ENCODE assay signal across 8 mouse cellular contexts in the genomic region with DNA sequence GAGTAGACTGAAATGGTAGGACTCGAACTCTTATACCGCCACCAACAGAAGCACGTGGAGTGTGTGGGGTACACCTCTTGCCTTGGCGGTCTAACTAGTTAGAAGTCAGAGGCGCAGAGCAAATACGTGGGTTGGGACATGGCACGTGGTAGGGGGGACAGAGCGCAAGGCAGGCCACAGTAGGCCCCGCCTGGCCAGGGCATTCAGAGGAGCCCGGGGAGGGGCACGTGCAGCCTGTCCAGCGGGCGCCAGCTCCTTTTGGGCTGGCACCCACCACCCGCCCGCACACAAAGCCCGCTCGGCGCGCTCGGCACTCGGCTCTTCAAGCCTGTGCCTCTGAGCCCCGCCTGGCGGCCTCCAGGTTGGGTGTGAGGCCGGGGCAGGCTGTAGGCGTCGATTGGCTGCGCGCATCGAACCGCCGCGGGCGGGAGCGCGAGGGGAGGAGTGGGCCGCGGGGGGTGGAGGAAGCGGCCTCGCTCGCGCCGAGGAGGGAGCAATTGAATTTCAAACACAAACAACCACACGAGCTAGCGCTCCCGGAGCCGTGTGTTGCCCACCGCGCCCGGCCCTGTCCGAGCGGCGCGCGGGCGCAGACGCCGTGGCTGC. TPM values are rescaled to one million over a fixed set of nuclear protein-coding genes. Genes with fewer than 3 reads are reported as not detected.
DNase-seq lines count a peak whose midpoint lies in the region; ATAC-seq lines count a peak whose summit lies in the region.

A gene (plus strand): TSS at position 442 of the 606 bp plus-strand sequence.

- peaks cover 38% of the 10 kb centered on the region for H3K4me1 ChIP-seq in hindbrain, embryonic 12.5 days

- peak; percentile 94 for ATAC-seq in hindbrain, embryonic 12.5 days (ENCODE audit: low FRiP score)

- peak within 1 kb of the TSS; percentile 96 for H3K27ac ChIP-seq in hindbrain, embryonic 12.5 days

- peak within 1 kb of the TSS; percentile 98 for H3K4me3 ChIP-seq in hindbrain, embryonic 12.5 days

- H3K9me3 ChIP-seq in hindbrain, embryonic 12.5 days (replicated peaks) = no peaks in the 10 kb centered on the region

- DNase-seq in Muller cell, postnatal 12 days (ENCODE audit: inconsistent ontology term) = peak; percentile 99
- peak; percentile 96 for DNase-seq in cerebellum, adult 9-11 months
- peak; percentile 94 for DNase-seq in frontal cortex, postnatal 10 days (ENCODE audit: low spot score in 2 of 2)
- DNase-seq in layer of hippocampus, postnatal 14 days (ENCODE audit: low spot score in 2 of 2) = peak; percentile 92 to 95
- DNase-seq in lung, postnatal 14 days = peak; percentile 93
- peak; percentile 76 for DNase-seq in retina, adult 2 months (ENCODE audit: low read depth, low spot score)
- peak; percentile 92 to 96 for DNase-seq in thymus, postnatal 36 days

- peak within 1 kb of the TSS; percentile 95 for H3K9ac ChIP-seq in hindbrain, embryonic 12.5 days

- WGBS in hindbrain, embryonic 12.5 days = 1% methylated on average over 48 of the region's 57 CpGs

- no peaks in the 10 kb centered on the region for H3K27me3 ChIP-seq in hindbrain, embryonic 12.5 days

- no peaks in the 10 kb centered on the region for H3K36me3 ChIP-seq in hindbrain, embryonic 12.5 days

- peak within 1 kb of the TSS; percentile 87 for H3K4me2 ChIP-seq in hindbrain, embryonic 12.5 days (replicated peaks)

RNA-seq across cellular contexts. Expression of the gene that starts here (rescaled TPM):
- 219 and 230 TPM in 2 replicates for polyA plus RNA-seq in hindbrain, embryonic 12.5 days (2016; fragmentation: Nextera tagmentation; extraction: Ambion mirVana)
- 100 to 1,000 TPM; 119 to 122 TPM for total RNA-seq in layer of hippocampus, postnatal 14 days (2021)

Comparison
In these comparisons a context has a peak if more than half of its experiments do, and no peak if none do; other contexts are left out.
1. Peak in every context shown above with its lines: DNase-seq, ATAC-seq, H3K4me3 ChIP-seq and H3K27ac ChIP-seq.